ENCODE assay signal across 8 mouse cellular contexts in genomic region chr3:104967548-104968300, GRCm38 (mm10). TPM values are rescaled to one million over a fixed set of nuclear protein-coding genes. Genes with fewer than 3 reads are reported as not detected.
DNase-seq lines count a peak whose midpoint lies in the region; ATAC-seq and TF ChIP-seq lines count a peak whose summit lies in the region.

No protein-coding gene starts in this region.

- TF ChIP-seq POLR2A in cortical plate, adult 2 months (IDR thresholded peaks at IDR 0.05; ENCODE audit: extremely low read depth, insufficient read depth, low read length), result 0 out of 2 replicates have a peak, but pooled peaks have one; percentile 29

- peak overlapping the region; percentile 90 for H3K4me2 ChIP-seq in intestine, embryonic 15.5 days (replicated peaks)

- H3K9me3 ChIP-seq in intestine, embryonic 15.5 days, result no peaks in the 10 kb centered on the region

- DNase-seq in adipocyte (ENCODE audit: low spot score), result peak; percentile 84
- peak; percentile 86 for DNase-seq in gastrocnemius, postnatal 25 days
- peak; percentile 85 to 89 for DNase-seq in left cerebral cortex, postnatal 14 days (ENCODE audit: low spot score in 2 of 2)
- DNase-seq in skeletal muscle tissue, adult 2 months (ENCODE audit: low read depth, low spot score), result peak; percentile 61

- H3K4me1 ChIP-seq in cortical plate, adult 2 months (ENCODE audit: control insufficient read depth, insufficient read depth, low read length), result no peaks in the 10 kb centered on the region
- H3K4me1 ChIP-seq in intestine, embryonic 15.5 days (replicated peaks), result peaks cover 7% of the 10 kb centered on the region; the same call in 1 of the 2 replicates

- H3K9ac ChIP-seq in intestine, embryonic 15.5 days, result peak overlapping the region; percentile 70

- intact Hi-C loops in left cerebral cortex, postnatal 14 days (cut with DNase I), result loop anchor here (10.0 kb wide), 1 partner anchor 253 kb away; no protein-coding TSS in a partner anchor

- WGBS in intestine, embryonic 15.5 days, result 2% methylated on average over 49 of the region's 49 CpGs

- TF ChIP-seq CTCF in cortical plate, adult 2 months (IDR thresholded peaks at IDR 0.05; ENCODE audit: extremely low read depth, insufficient read depth, low read length), result peak; percentile 56

- no peaks in the 10 kb centered on the region for H3K36me3 ChIP-seq in intestine, embryonic 15.5 days

- H3K4me3 ChIP-seq in cortical plate, adult 2 months (ENCODE audit: insufficient read depth, low read length), result peak overlapping the region; percentile 54
- peak overlapping the region; percentile 57 for H3K4me3 ChIP-seq in intestine, embryonic 15.5 days (replicated peaks)

- no peaks in the 10 kb centered on the region for H3K27me3 ChIP-seq in intestine, embryonic 15.5 days (replicated peaks)

- H3K27ac ChIP-seq in cortical plate, adult 2 months (ENCODE audit: insufficient read depth, low read length), result no peak overlapping the region
- peak overlapping the region; percentile 9; the same call in 1 of the 2 replicates for H3K27ac ChIP-seq in intestine, embryonic 15.5 days

- peak; percentile 82 for ATAC-seq in intestine, embryonic 15.5 days
- peak; percentile 87 for ATAC-seq in megakaryocyte-erythroid progenitor cell, adult 5-6 weeks (replicated peaks; ENCODE audit: low FRiP score, low TSS enrichment, poor library complexity, severe bottlenecking)
- no peak for ATAC-seq in erythroid progenitor cell, adult 5-6 weeks (replicated peaks; ENCODE audit: low FRiP score, poor library complexity, severe bottlenecking)

RNA-seq across cellular contexts. Expression of gene Wnt2b, which starts 6.0 kb away (rescaled TPM):
- 1.0 and 1.5 TPM in 2 replicates for polyA plus RNA-seq in cortical plate, adult 2 months (2012; rRNA removed)
- under 1 TPM; 0.31 to 0.46 TPM for total RNA-seq in gastrocnemius, postnatal 25 days (2021)
- 1.8 TPM in 2 replicates for polyA plus RNA-seq in intestine, embryonic 15.5 days (2015; fragmentation: Nextera tagmentation; extraction: Ambion mirVana)
- total RNA-seq in left cerebral cortex, postnatal 14 days (2021), result 1 to 10 TPM; 2.5 to 3.4 TPM
- not detected in 2 replicates for total RNA-seq in megakaryocyte-erythroid progenitor cell, adult 5-6 weeks (2014; fragmentation: Nextera tagmentation)
- total RNA-seq in megakaryocyte-erythroid progenitor cell, adult 5-6 weeks (2017), result not detected in 2 replicates
- total RNA-seq in erythroid progenitor cell, adult 5-6 weeks (2015; ENCODE audit: low replicate concordance), result not detected in 2 replicates
- total RNA-seq in erythroid progenitor cell, adult 5-6 weeks (2017; ENCODE audit: low replicate concordance), result not detected in 2 replicates
